Mouse (Mus musculus): ENCODE measurements at regions not wholly inside any gene's neighbourhood (a gene's known extent, or its start where the extent isn't known, plus 50 kb on each side); places are given as distances from the start of the nearest gene placed in this dataset.
A peak's percentile ranks its signal among the peaks of the same experiment; 100 is the strongest.
"Not testable (repeated sequence)": the region's sequence is repeated elsewhere in the genome, so short reads cannot be mapped to it uniquely, and the experiment has no call there.

- 77% methylated on average over 3 of the region's 3 CpGs for WGBS
- H3K27me3 ChIP-seq (replicated peaks; ENCODE audit: control insufficient read depth, insufficient read depth, low read length); H3K27ac ChIP-seq (replicated peaks; ENCODE audit: low read depth, low read length); H3K9me3 ChIP-seq (ENCODE audit: control insufficient read depth, low read length); H3K36me3 ChIP-seq (ENCODE audit: control insufficient read depth, insufficient read depth, low read length); H3K9ac ChIP-seq (ENCODE audit: low read depth, low read length); DNase-seq (ENCODE audit: low spot score); H3K4me2 ChIP-seq (ENCODE audit: low read depth, low read length); H3K4me1 ChIP-seq (ENCODE audit: control insufficient read depth, insufficient read depth, low read length); ATAC-seq (ENCODE audit: low read depth); H3K4me3 ChIP-seq (ENCODE audit: low read depth, low read length): not testable (repeated sequence)
Observed at GRCm38 (mm10) chrX:77425728-77426102, 85.1 kb upstream of the Tbl1x start.

GRCm38 (mm10) chrX:77426836-77427235 is 84.0 kb upstream of the Tbl1x start:
- not testable (repeated sequence) for DNase-seq (ENCODE audit: low spot score); H3K27ac ChIP-seq (replicated peaks; ENCODE audit: low read depth, low read length); H3K4me3 ChIP-seq (ENCODE audit: low read depth, low read length); H3K4me2 ChIP-seq (ENCODE audit: low read depth, low read length); H3K27me3 ChIP-seq (replicated peaks; ENCODE audit: control insufficient read depth, insufficient read depth, low read length); H3K4me1 ChIP-seq (ENCODE audit: control insufficient read depth, insufficient read depth, low read length); H3K36me3 ChIP-seq (ENCODE audit: control insufficient read depth, insufficient read depth, low read length); H3K9ac ChIP-seq (ENCODE audit: low read depth, low read length); ATAC-seq (ENCODE audit: low read depth); H3K9me3 ChIP-seq (ENCODE audit: control insufficient read depth, low read length)
- WGBS, result 87% methylated on average over 6 of the region's 6 CpGs

GRCm38 (mm10) chrX:77432001-77432565 is 78.7 kb upstream of the Tbl1x start:
- no peaks in the 10 kb centered on the region for H3K27me3 ChIP-seq (replicated peaks; ENCODE audit: control insufficient read depth, insufficient read depth, low read length)
- 77% methylated on average over 2 of the region's 2 CpGs for WGBS
- H3K9ac ChIP-seq (ENCODE audit: low read depth, low read length), result no peak overlapping the region
- no peak overlapping the region for H3K4me3 ChIP-seq (ENCODE audit: low read depth, low read length)
- H3K36me3 ChIP-seq (ENCODE audit: control insufficient read depth, insufficient read depth, low read length), result no peaks in the 10 kb centered on the region
- H3K9me3 ChIP-seq (ENCODE audit: control insufficient read depth, low read length), result no peaks in the 10 kb centered on the region
- DNase-seq (ENCODE audit: low spot score), result no peak
- H3K4me1 ChIP-seq (ENCODE audit: control insufficient read depth, insufficient read depth, low read length), result no peaks in the 10 kb centered on the region
- ATAC-seq (ENCODE audit: low read depth), result no peak
- H3K4me2 ChIP-seq (ENCODE audit: low read depth, low read length), result no peak overlapping the region
- H3K27ac ChIP-seq (replicated peaks; ENCODE audit: low read depth, low read length), result peak overlapping the region; percentile 65

- H3K4me1 ChIP-seq (ENCODE audit: control insufficient read depth, insufficient read depth, low read length), result no peaks in the 10 kb centered on the region
- H3K4me2 ChIP-seq (ENCODE audit: low read depth, low read length), result peak overlapping the region; percentile 45
- peak overlapping the region; percentile 75 for H3K27ac ChIP-seq (replicated peaks; ENCODE audit: low read depth, low read length)
- H3K27me3 ChIP-seq (replicated peaks; ENCODE audit: control insufficient read depth, insufficient read depth, low read length), result no peaks in the 10 kb centered on the region
- H3K4me3 ChIP-seq (ENCODE audit: low read depth, low read length), result peak overlapping the region; percentile 24
- H3K36me3 ChIP-seq (ENCODE audit: control insufficient read depth, insufficient read depth, low read length), result no peaks in the 10 kb centered on the region
- DNase-seq (ENCODE audit: low spot score) (peak; percentile 98), ATAC-seq (ENCODE audit: low read depth) (peak; percentile 94)
- H3K9me3 ChIP-seq (ENCODE audit: control insufficient read depth, low read length), result no peaks in the 10 kb centered on the region
- no peak overlapping the region for H3K9ac ChIP-seq (ENCODE audit: low read depth, low read length)
- WGBS, result 16% methylated on average over 19 of the region's 29 CpGs
Observed at GRCm38 (mm10) chrX:77432846-77433810, 77.7 kb upstream of the Tbl1x start.

DNA sequence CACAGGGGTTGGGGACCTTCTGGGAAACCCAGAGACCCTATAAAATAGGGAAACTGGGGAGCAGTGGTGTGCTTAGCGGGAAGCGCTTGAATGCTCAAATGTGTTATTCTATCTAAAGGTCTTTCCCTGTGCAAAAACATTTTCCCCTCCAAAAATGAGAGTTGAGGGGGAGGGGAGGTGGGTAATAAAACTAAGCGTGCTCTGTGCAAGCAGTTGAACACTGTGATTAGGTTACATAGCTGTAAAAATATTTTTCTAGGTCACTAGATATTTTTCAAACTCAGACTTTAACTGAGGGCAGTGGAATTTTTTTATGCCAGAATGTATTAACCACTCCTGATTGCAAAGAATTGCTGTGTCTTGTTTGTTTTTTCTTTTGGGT is 77.0 kb upstream of the Tbl1x start:
- Histone ChIP-seq H3K9me3 (ENCODE audit: control insufficient read depth, low read length) (no peaks in the 10 kb centered on the region), H3K4me1 (ENCODE audit: control insufficient read depth, insufficient read depth, low read length) (no peaks in the 10 kb centered on the region), H3K36me3 (ENCODE audit: control insufficient read depth, insufficient read depth, low read length) (no peaks in the 10 kb centered on the region), H3K27me3 (replicated peaks; ENCODE audit: control insufficient read depth, insufficient read depth, low read length) (no peaks in the 10 kb centered on the region), H3K9ac (ENCODE audit: low read depth, low read length) (no peak overlapping the region), H3K4me3 (ENCODE audit: low read depth, low read length) (peak overlapping the region; percentile 24), H3K27ac (replicated peaks; ENCODE audit: low read depth, low read length) (peak overlapping the region; percentile 75), H3K4me2 (ENCODE audit: low read depth, low read length) (peak overlapping the region; percentile 45)
- ATAC-seq (ENCODE audit: low read depth) (peak; percentile 53; the same call in 1 of the 2 replicates), DNase-seq (ENCODE audit: low spot score) (no peak)
- WGBS, result 5% methylated on average over 3 of the region's 3 CpGs

DNA sequence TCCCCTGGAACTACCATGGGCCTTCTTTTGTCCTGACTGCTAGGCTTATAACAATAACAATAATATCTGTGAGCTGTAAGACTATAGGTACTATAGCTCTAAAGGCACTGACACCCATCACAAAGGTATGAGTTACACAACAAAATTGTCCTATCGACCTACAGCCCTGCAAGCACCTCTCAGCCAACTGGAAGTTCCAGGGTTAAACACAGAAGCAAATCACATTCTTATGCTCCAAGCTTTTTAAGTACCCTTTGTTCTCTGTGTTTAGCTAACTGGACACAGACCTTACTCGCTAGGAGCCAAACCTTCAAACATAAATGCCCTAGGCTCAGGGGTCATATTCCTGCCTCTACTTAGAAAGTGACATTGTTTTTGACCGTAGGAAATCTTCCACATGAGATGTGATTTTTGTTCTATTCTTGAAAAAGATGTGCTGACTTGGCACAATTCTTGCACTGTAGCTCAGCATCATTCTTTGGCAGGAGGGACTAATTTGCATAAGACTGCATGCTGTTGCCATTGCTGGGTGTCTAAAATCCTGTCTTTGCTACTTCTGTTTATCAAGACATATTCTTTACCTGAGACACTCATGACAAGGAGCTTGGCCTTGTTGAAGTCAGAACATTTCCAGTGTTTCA is 66.8 kb upstream of the Tbl1x start:
- H3K9me3 ChIP-seq (ENCODE audit: control insufficient read depth, low read length), result no peaks in the 10 kb centered on the region
- H3K27me3 ChIP-seq (replicated peaks; ENCODE audit: control insufficient read depth, insufficient read depth, low read length), result no peaks in the 10 kb centered on the region
- no peak overlapping the region for H3K4me3 ChIP-seq (ENCODE audit: low read depth, low read length)
- no peak overlapping the region for H3K9ac ChIP-seq (ENCODE audit: low read depth, low read length)
- no peaks in the 10 kb centered on the region for H3K36me3 ChIP-seq (ENCODE audit: control insufficient read depth, insufficient read depth, low read length)
- H3K4me1 ChIP-seq (ENCODE audit: control insufficient read depth, insufficient read depth, low read length), result no peaks in the 10 kb centered on the region
- no peak for ATAC-seq (ENCODE audit: low read depth)
- 35% methylated on average over 3 of the region's 3 CpGs for WGBS
- DNase-seq (ENCODE audit: low spot score), result peak; percentile 34
- H3K4me2 ChIP-seq (ENCODE audit: low read depth, low read length), result no peak overlapping the region
- no peak overlapping the region for H3K27ac ChIP-seq (replicated peaks; ENCODE audit: low read depth, low read length)

DNA sequence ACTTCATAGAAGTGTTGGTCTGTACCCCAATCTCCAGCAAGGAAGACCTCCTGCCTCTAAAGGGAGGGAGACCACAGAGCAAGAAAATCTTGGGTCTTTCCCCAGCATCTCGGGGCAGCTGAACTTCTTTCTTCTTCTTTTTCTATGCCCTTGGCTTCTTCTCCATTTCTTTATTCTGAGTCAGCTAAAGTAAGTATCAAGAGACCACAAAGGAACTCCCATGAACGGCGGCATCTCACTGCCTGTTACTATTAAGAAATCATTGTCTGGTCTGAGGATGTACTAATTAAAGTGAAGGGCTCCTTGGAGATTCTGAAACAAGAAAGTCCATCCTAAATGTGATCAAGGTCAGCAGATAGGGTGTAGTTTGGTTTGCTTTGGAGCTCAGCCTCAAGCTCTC is 64.1 kb upstream of the Tbl1x start:
- Histone ChIP-seq H3K4me1 (ENCODE audit: control insufficient read depth, insufficient read depth, low read length) (no peaks in the 10 kb centered on the region), H3K27ac (replicated peaks; ENCODE audit: low read depth, low read length) (no peak overlapping the region), H3K27me3 (replicated peaks; ENCODE audit: control insufficient read depth, insufficient read depth, low read length) (no peaks in the 10 kb centered on the region), H3K9me3 (ENCODE audit: control insufficient read depth, low read length) (no peaks in the 10 kb centered on the region), H3K4me3 (ENCODE audit: low read depth, low read length) (no peak overlapping the region), H3K36me3 (ENCODE audit: control insufficient read depth, insufficient read depth, low read length) (no peaks in the 10 kb centered on the region), H3K4me2 (ENCODE audit: low read depth, low read length) (no peak overlapping the region), H3K9ac (ENCODE audit: low read depth, low read length) (no peak overlapping the region)
- DNase-seq (ENCODE audit: low spot score) (no peak), ATAC-seq (ENCODE audit: low read depth) (no peak)
- 83% methylated on average over 3 of the region's 3 CpGs for WGBS

GRCm38 (mm10) chrX:77451977-77452675 is 58.7 kb upstream of the Tbl1x start:
- Histone ChIP-seq H3K9me3 (ENCODE audit: control insufficient read depth, low read length) (no peaks in the 10 kb centered on the region), H3K36me3 (ENCODE audit: control insufficient read depth, insufficient read depth, low read length) (no peaks in the 10 kb centered on the region), H3K4me3 (ENCODE audit: low read depth, low read length) (no peak overlapping the region), H3K27ac (replicated peaks; ENCODE audit: low read depth, low read length) (no peak overlapping the region), H3K4me1 (ENCODE audit: control insufficient read depth, insufficient read depth, low read length) (no peaks in the 10 kb centered on the region), H3K4me2 (ENCODE audit: low read depth, low read length) (no peak overlapping the region), H3K27me3 (replicated peaks; ENCODE audit: control insufficient read depth, insufficient read depth, low read length) (no peaks in the 10 kb centered on the region), H3K9ac (ENCODE audit: low read depth, low read length) (no peak overlapping the region)
- DNase-seq (ENCODE audit: low spot score) (no peak), ATAC-seq (ENCODE audit: low read depth) (no peak)
- 76% methylated on average over 1 of the region's 1 CpGs for WGBS

Measured in embryonic facial prominence, embryonic 14.5 days (tissue).